Comparison of ENCODE assay signal across 26 mouse cellular contexts in genomic region chr13:53130567-53130966, GRCm38 (mm10).
DNase-seq lines count a peak whose midpoint lies in the region; ATAC-seq and TF ChIP-seq lines count a peak whose summit lies in the region.
"Had no signal": no experiment of that assay in that cellular context is flagged by ENCODE, and none has a peak within 500 bp of the region (broad histone marks: within the 10 kb centered on the region; RNA-seq: fewer than 3 reads in every experiment).

No protein-coding gene starts in this region.

- no peaks in the 10 kb centered on the region for H3K4me1 ChIP-seq in hindbrain, postnatal 0 days (ENCODE audit: insufficient read depth, low read length)
- H3K4me1 ChIP-seq in hindbrain, embryonic 10.5 days (replicated peaks): 0 out of 2 replicates have a peak, but pooled peaks cover 4% of the 10 kb centered on the region
- peaks cover 15% of the 10 kb centered on the region; the same call in 1 of the 2 replicates for H3K4me1 ChIP-seq in embryonic facial prominence, embryonic 14.5 days (ENCODE audit: control insufficient read depth, insufficient read depth, low read length)
- H3K4me1 ChIP-seq in limb, embryonic 13.5 days: peaks cover 53% of the 10 kb centered on the region
- H3K4me1 ChIP-seq: heart, embryonic 13.5 days; hindbrain, embryonic 13.5 days; liver, embryonic 12.5 days; megakaryocyte, embryonic 14.5 days; midbrain, embryonic 13.5 days had no signal

- H3K4me2 ChIP-seq in hindbrain, postnatal 0 days (ENCODE audit: low read depth, low read length): no peak overlapping the region
- H3K4me2 ChIP-seq in embryonic facial prominence, embryonic 14.5 days (ENCODE audit: low read depth, low read length): no peak overlapping the region
- H3K4me2 ChIP-seq in limb, embryonic 13.5 days (replicated peaks): peak overlapping the region; percentile 17; the same call in 1 of the 2 replicates
- H3K4me2 ChIP-seq: heart, embryonic 13.5 days; hindbrain, embryonic 13.5 days; liver, embryonic 12.5 days; midbrain, embryonic 13.5 days had no signal

- no peaks in the 10 kb centered on the region for H3K9me3 ChIP-seq in hindbrain, postnatal 0 days (ENCODE audit: low read length)
- no peaks in the 10 kb centered on the region for H3K9me3 ChIP-seq in hindbrain, embryonic 10.5 days
- no peaks in the 10 kb centered on the region for H3K9me3 ChIP-seq in embryonic facial prominence, embryonic 14.5 days (ENCODE audit: control insufficient read depth, low read length)
- no peaks in the 10 kb centered on the region for H3K9me3 ChIP-seq in limb, embryonic 13.5 days
- H3K9me3 ChIP-seq: forebrain, embryonic 10.5 days; heart, embryonic 13.5 days; hindbrain, embryonic 13.5 days; liver, embryonic 12.5 days; megakaryocyte, embryonic 14.5 days; midbrain, embryonic 13.5 days had no signal

- no peaks in the 10 kb centered on the region for H3K27me3 ChIP-seq in hindbrain, postnatal 0 days (ENCODE audit: insufficient read depth, low read length)
- no peaks in the 10 kb centered on the region for H3K27me3 ChIP-seq in hindbrain, embryonic 10.5 days (ENCODE audit: insufficient read depth, poor library complexity, severe bottlenecking)
- H3K27me3 ChIP-seq in embryonic facial prominence, embryonic 14.5 days (replicated peaks; ENCODE audit: control insufficient read depth, insufficient read depth, low read length): no peaks in the 10 kb centered on the region
- H3K27me3 ChIP-seq in limb, embryonic 13.5 days: no peaks in the 10 kb centered on the region
- H3K27me3 ChIP-seq: heart, embryonic 13.5 days; hindbrain, embryonic 13.5 days; liver, embryonic 12.5 days; midbrain, embryonic 13.5 days had no signal

- H3K27ac ChIP-seq in hindbrain, postnatal 0 days: no peak overlapping the region
- no peak overlapping the region for H3K27ac ChIP-seq in hindbrain, embryonic 10.5 days
- peak overlapping the region; percentile 25 for H3K27ac ChIP-seq in embryonic facial prominence, embryonic 14.5 days (replicated peaks; ENCODE audit: low read depth, low read length)
- peak overlapping the region; percentile 56; the same call in 1 of the 2 replicates for H3K27ac ChIP-seq in limb, embryonic 13.5 days
- H3K27ac ChIP-seq: forebrain, embryonic 10.5 days; heart, adult 2 months; heart, embryonic 13.5 days; hindbrain, embryonic 13.5 days; liver, embryonic 12.5 days; midbrain, embryonic 13.5 days had no signal

- ATAC-seq in hindbrain, postnatal 0 days: no peak
- peak; percentile 47; the same call in 1 of the 2 replicates for ATAC-seq in embryonic facial prominence, embryonic 14.5 days (ENCODE audit: low read depth)
- peak; percentile 62 for ATAC-seq in limb, embryonic 13.5 days (ENCODE audit: low FRiP score, low read depth)
- ATAC-seq: inflammation-experienced regulatory T-cells, adult 6 months; liver, embryonic 12.5 days; midbrain, embryonic 13.5 days; Patski had no signal

- WGBS in hindbrain, postnatal 0 days: 66% methylated on average over 13 of the region's 13 CpGs
- WGBS in hindbrain, embryonic 10.5 days: 92% methylated on average over 13 of the region's 13 CpGs
- WGBS in embryonic facial prominence, embryonic 14.5 days: 61% methylated on average over 13 of the region's 13 CpGs
- 33% methylated on average over 13 of the region's 13 CpGs for WGBS in limb, embryonic 13.5 days

- no peak overlapping the region for H3K9ac ChIP-seq in hindbrain, postnatal 0 days (replicated peaks; ENCODE audit: low read length)
- no peak overlapping the region for H3K9ac ChIP-seq in embryonic facial prominence, embryonic 14.5 days (ENCODE audit: low read depth, low read length)
- no peak overlapping the region for H3K9ac ChIP-seq in limb, embryonic 13.5 days
- H3K9ac ChIP-seq: heart, embryonic 13.5 days; hindbrain, embryonic 13.5 days; liver, embryonic 12.5 days; midbrain, embryonic 13.5 days had no signal

- no peaks in the 10 kb centered on the region for H3K36me3 ChIP-seq in hindbrain, postnatal 0 days (ENCODE audit: insufficient read depth, low read length)
- H3K36me3 ChIP-seq in hindbrain, embryonic 10.5 days: peaks cover 20% of the 10 kb centered on the region
- 0 out of 2 replicates have a peak, but pooled peaks cover 10% of the 10 kb centered on the region for H3K36me3 ChIP-seq in embryonic facial prominence, embryonic 14.5 days (ENCODE audit: control insufficient read depth, insufficient read depth, low read length)
- H3K36me3 ChIP-seq in limb, embryonic 13.5 days: peaks cover 7% of the 10 kb centered on the region; the same call in 1 of the 2 replicates
- H3K36me3 ChIP-seq: hindbrain, embryonic 13.5 days; liver, embryonic 12.5 days; midbrain, embryonic 13.5 days had no signal

- peak; percentile 28 for DNase-seq in hindbrain, postnatal 0 days (ENCODE audit: low spot score)
- no peak for DNase-seq in hindbrain, embryonic 10.5 days (ENCODE audit: low spot score)
- peak; percentile 40 for DNase-seq in Muller cell, postnatal 12 days (ENCODE audit: inconsistent ontology term)
- DNase-seq in embryonic facial prominence, embryonic 14.5 days (ENCODE audit: low spot score): peak; percentile 81
- DNase-seq in right cerebral cortex, postnatal 14 days: no peak
- no peak for DNase-seq in B cell, adult 2 months
- DNase-seq in urinary bladder, postnatal 25 days (ENCODE audit: low spot score): no peak
- DNase-seq: adrenal gland, adult 2 months; cerebellum, adult 18-20 months; cerebellum, postnatal 14 days; gastrocnemius, postnatal 36 days; heart, adult 2 months; kidney, postnatal 25 days; layer of hippocampus, adult 9-11 months; lung, adult 2 months; lung, postnatal 36 days; thymus, postnatal 14 days had no signal

- no peak for TF ChIP-seq CTCF in hindbrain, postnatal 0 days (IDR thresholded peaks at IDR 0.05; ENCODE audit: low read depth)

- H3K4me3 ChIP-seq in hindbrain, postnatal 0 days (ENCODE audit: low read length): no peak overlapping the region
- no peak overlapping the region for H3K4me3 ChIP-seq in hindbrain, embryonic 10.5 days
- no peak overlapping the region for H3K4me3 ChIP-seq in embryonic facial prominence, embryonic 14.5 days (ENCODE audit: low read depth, low read length)
- no peak overlapping the region for H3K4me3 ChIP-seq in limb, embryonic 13.5 days
- H3K4me3 ChIP-seq: forebrain, embryonic 10.5 days; heart, adult 2 months; heart, embryonic 13.5 days; hindbrain, embryonic 13.5 days; liver, embryonic 12.5 days; megakaryocyte, embryonic 14.5 days; midbrain, embryonic 13.5 days had no signal

Comparison
In these comparisons a context has a peak if more than half of its experiments do, and no peak if none do; other contexts are left out.
1. DNase-seq: peak in hindbrain, postnatal 0 days (single experiment), Muller cell, postnatal 12 days (single experiment) and embryonic facial prominence, embryonic 14.5 days (single experiment); none in hindbrain, embryonic 10.5 days (single experiment), right cerebral cortex, postnatal 14 days (single experiment), B cell, adult 2 months (0 of 2) and urinary bladder, postnatal 25 days (single experiment).
2. H3K27ac ChIP-seq: peak in embryonic facial prominence, embryonic 14.5 days (single experiment) and limb, embryonic 13.5 days (single experiment); none in hindbrain, postnatal 0 days (single experiment) and hindbrain, embryonic 10.5 days (single experiment).